Mouse (Mus musculus) lung, embryonic 16.5 days (tissue): Measurements from ENCODE around the gene Etl4. TPM values are rescaled to one million over a fixed set of nuclear protein-coding genes. Genes with fewer than 3 reads are reported as not detected.

Experiments used
- ATAC-seq: fragments of 200-750 bp; cut with Nextera tagmentation; 2 replicates; pipeline ENCODE4 v1.8.0; 2017; ENCODE audit warnings: low read depth, mild to moderate bottlenecking, moderate library complexity
- H3K27ac ChIP-seq: fragments of 300-500 bp; sonication (generic); 2 replicates; pipeline ENCODE4 v1.5.1; 2014; ENCODE audit warnings: mild to moderate bottlenecking, control low read depth, low read length
- H3K27me3 ChIP-seq: fragments of 300-500 bp; sonication (generic); 2 replicates; pipeline ENCODE4 v1.6.1; 2014; ENCODE audit warnings: low read depth, low read length, mixed read lengths; ENCODE audit not compliant: control insufficient read depth, insufficient read depth
- H3K36me3 ChIP-seq: fragments of 300-500 bp; sonication (generic); 2 replicates; pipeline ENCODE4 v1.6.1; 2014; ENCODE audit warnings: low read length; ENCODE audit not compliant: control insufficient read depth, insufficient read depth
- H3K4me1 ChIP-seq: fragments of 300-500 bp; sonication (generic); replicated peaks from 2 replicates; pipeline ENCODE4 v1.6.1; 2014; ENCODE audit warnings: low read length, mixed read lengths; ENCODE audit not compliant: control insufficient read depth, insufficient read depth
- H3K4me2 ChIP-seq: fragments of 300-500 bp; sonication (generic); 2 replicates; pipeline ENCODE4 v1.6.1; 2014; ENCODE audit warnings: low read depth, low read length, control low read depth
- H3K4me3 ChIP-seq: fragments of 300-500 bp; sonication (generic); 2 replicates; pipeline ENCODE4 v1.5.1; 2014; ENCODE audit warnings: mild to moderate bottlenecking, low read length, control low read depth
- H3K9ac ChIP-seq: fragments of 300-500 bp; sonication (generic); 2 replicates; pipeline ENCODE4 v1.6.1; 2014; ENCODE audit warnings: low read length, control low read depth
- H3K9me3 ChIP-seq: fragments of 300-500 bp; sonication (generic); 2 replicates; pipeline ENCODE4 v1.6.1; 2016; ENCODE audit warnings: low read length; ENCODE audit not compliant: control insufficient read depth
- WGBS: fragments of 180-500 bp; shearing (Covaris S2); extraction: QIAGEN DNeasy Blood & Tissue Kit; methylation state at CpG from one replicate; pipeline ENCODE4 v1.1.7; 2014; 5-methylcytosine and 5-hydroxymethylcytosine counted together
- polyA plus RNA-seq: library from polyadenylated mRNA; unstranded; fragments of >200 nt; fragmentation: Nextera tagmentation; extraction: Ambion mirVana; gene quantifications from 2 replicates; pipeline ENCODE4 v1.2.1, GENCODE M21; 2015

The Etl4 gene
- polyA plus RNA-seq, 1 experiment from 2014 or later, result 28.2 TPM

DNA sequence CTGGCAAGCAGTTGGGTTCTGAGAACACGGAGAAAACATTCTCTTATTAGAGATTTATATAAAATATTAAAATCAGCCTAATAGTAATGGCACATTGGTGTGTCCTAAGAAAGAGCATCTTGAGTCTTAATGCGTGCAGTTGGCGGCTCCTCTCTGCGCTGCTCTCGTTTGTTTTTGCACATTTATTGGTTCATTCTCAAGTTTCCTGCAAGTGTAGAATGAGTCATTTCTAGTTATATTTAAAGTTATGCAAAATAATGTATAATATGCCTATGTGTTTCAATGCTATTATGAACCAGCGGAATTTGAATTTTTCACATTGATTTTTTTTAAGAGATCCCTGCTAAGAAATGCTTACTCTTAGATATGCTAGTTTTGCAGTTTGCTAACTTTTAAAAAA is 35.6 kb downstream of the Etl4 start:
- H3K4me1 ChIP-seq, result no peaks in the 10 kb centered on the region
- H3K36me3 ChIP-seq, result no peaks in the 10 kb centered on the region
- 85% methylated on average over 6 of the region's 6 CpGs for WGBS
- H3K27ac ChIP-seq, result no peak overlapping the region
- H3K27me3 ChIP-seq, result no peaks in the 10 kb centered on the region
- H3K4me2 ChIP-seq, result no peak overlapping the region
- ATAC-seq, result no peak
- H3K9me3 ChIP-seq, result no peaks in the 10 kb centered on the region
- H3K9ac ChIP-seq, result no peak overlapping the region
- H3K4me3 ChIP-seq, result no peak overlapping the region

GRCm38 (mm10) chr2:19953028-19953427 is 43.4 kb downstream of the Etl4 start:
- no peaks in the 10 kb centered on the region for H3K36me3 ChIP-seq
- no peak overlapping the region for H3K4me3 ChIP-seq
- H3K27ac ChIP-seq, result no peak overlapping the region
- H3K4me1 ChIP-seq, result no peaks in the 10 kb centered on the region
- no peaks in the 10 kb centered on the region for H3K9me3 ChIP-seq
- H3K27me3 ChIP-seq, result no peaks in the 10 kb centered on the region
- WGBS, result 75% methylated on average over 2 of the region's 2 CpGs
- no peak overlapping the region for H3K9ac ChIP-seq
- no peak for ATAC-seq
- no peak overlapping the region for H3K4me2 ChIP-seq

DNA sequence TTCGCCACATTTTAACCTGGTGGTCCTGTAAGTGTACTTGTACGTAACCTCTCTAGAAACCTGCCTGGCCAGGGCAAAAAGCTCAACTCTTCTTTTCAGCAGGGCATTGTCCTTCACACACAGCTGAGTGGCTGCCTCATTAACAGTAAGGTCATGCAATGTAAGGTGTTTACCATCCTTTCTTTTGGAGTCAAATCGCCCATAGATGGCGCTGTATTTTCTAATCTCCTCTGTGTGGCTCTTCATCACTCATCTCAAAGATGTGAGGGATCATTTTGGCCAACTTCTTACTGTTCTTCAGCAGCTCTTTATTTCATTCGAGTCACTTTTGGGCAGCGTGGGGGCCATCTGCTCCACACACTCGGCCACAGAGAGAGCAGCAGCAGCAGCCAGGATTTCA is 56.9 kb downstream of the Etl4 start:
- H3K4me1 ChIP-seq, result no peaks in the 10 kb centered on the region
- H3K27ac ChIP-seq, result no peak overlapping the region
- no peaks in the 10 kb centered on the region for H3K9me3 ChIP-seq
- H3K9ac ChIP-seq, result no peak overlapping the region
- no peak overlapping the region for H3K4me3 ChIP-seq
- no peak for ATAC-seq
- H3K27me3 ChIP-seq, result no peaks in the 10 kb centered on the region
- no peak overlapping the region for H3K4me2 ChIP-seq
- no peaks in the 10 kb centered on the region for H3K36me3 ChIP-seq
- WGBS, result 51% methylated on average over 7 of the region's 7 CpGs

GRCm38 (mm10) chr2:20037671-20038070 is 128.1 kb downstream of the Etl4 start:
- no peak overlapping the region for H3K4me3 ChIP-seq
- H3K27me3 ChIP-seq, result no peaks in the 10 kb centered on the region
- no peaks in the 10 kb centered on the region for H3K36me3 ChIP-seq
- 81% methylated on average over 4 of the region's 4 CpGs for whole genome bisulfite sequencing
- H3K9me3 ChIP-seq, result no peaks in the 10 kb centered on the region
- no peak for ATAC-seq
- no peak overlapping the region for H3K9ac ChIP-seq
- no peak overlapping the region for H3K27ac ChIP-seq
- H3K4me2 ChIP-seq, result no peak overlapping the region
- H3K4me1 ChIP-seq, result no peaks in the 10 kb centered on the region

DNA sequence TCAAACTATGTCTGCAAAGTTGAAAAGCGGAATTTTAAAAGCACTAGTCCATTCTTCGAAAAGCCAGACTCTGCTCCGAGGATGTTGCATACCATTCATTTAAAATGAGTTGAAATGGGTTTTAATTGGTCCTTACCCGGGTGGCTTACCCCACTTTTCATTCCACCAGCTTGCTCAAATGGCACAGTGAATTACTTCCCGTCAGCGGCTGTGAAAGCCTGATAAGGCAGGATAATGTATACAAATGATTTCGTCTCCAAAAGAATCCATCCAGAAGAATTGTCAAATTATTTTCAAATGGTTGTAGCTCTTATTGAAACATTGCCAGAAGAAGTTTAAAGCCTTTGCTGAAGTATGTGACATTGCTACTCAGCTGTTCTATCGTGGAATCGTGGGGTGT is 162.8 kb downstream of the Etl4 start:
- Histone ChIP-seq H3K27me3 (no peaks in the 10 kb centered on the region), H3K27ac (no peak overlapping the region), H3K36me3 (no peaks in the 10 kb centered on the region), H3K9ac (no peak overlapping the region), H3K4me2 (peak overlapping the region; percentile 24; the same call in 1 of the 2 replicates), H3K4me1 (peaks cover 9% of the 10 kb centered on the region; the same call in 1 of the 2 replicates), H3K9me3 (no peaks in the 10 kb centered on the region), H3K4me3 (no peak overlapping the region)
- WGBS, result 15% methylated on average over 9 of the region's 9 CpGs
- no peak; the same call in 1 of the 2 replicates for ATAC-seq

DNA sequence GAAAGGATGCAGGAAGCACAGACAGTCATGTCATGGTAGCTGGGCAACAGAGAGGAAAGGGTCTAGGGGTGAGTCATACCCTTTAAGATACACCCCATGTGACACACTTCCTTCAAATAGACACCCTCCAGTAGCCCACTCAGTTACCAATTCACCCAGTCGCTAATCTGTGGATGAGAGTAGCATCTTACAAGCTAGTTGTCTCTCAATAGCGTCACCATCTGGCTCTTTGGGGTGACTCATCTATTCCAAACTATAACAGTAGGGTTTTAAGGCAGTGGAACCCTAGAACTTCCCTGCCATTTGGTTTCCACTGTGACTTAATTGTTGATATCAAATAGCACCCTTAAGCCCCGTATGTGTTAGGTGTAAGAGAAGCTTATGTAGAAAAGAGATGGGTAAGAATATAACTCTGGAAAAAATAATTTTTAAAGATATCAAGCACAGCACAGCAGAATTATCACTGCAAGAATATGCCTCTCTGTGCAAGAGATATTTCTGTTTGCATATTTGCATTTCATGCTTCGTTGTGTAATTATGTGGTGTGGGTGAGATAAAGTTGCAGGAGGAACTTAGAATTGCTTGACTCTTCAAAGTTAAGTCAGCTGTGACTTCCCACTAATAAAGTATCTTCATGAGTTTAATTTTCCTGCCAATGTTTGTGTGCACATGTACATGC is 166.7 kb downstream of the Etl4 start:
- no peak overlapping the region for H3K27ac ChIP-seq
- H3K36me3 ChIP-seq, result no peaks in the 10 kb centered on the region
- no peak overlapping the region for H3K9ac ChIP-seq
- no peak overlapping the region for H3K4me2 ChIP-seq
- H3K9me3 ChIP-seq, result no peaks in the 10 kb centered on the region
- 75% methylated on average over 4 of the region's 4 CpGs for WGBS
- H3K4me1 ChIP-seq, result peaks cover 9% of the 10 kb centered on the region; the same call in 1 of the 2 replicates
- no peak overlapping the region for H3K4me3 ChIP-seq
- no peak for ATAC-seq
- no peaks in the 10 kb centered on the region for H3K27me3 ChIP-seq

DNA sequence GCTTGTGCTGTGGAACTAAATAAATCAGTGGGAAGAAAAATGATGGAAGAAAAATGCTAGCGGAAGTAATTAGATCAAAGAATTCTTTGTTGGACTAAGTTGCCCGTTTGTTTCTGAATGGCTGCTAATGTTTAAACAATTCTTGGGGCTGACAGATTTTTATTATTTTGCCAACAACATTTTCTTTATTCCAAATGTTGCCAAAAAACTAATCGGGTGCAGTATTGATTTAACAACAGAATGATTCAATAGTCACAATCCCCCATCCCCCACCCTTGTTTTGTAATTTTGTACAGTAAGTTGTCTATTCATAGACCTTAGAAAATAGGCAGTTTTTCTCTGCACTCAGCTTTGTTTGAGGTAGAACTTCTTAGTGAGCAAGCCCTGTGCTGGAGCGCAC is 175.2 kb downstream of the Etl4 start:
- ATAC-seq, result no peak
- Histone ChIP-seq H3K9ac (no peak overlapping the region), H3K4me2 (no peak overlapping the region), H3K27me3 (no peaks in the 10 kb centered on the region), H3K4me1 (no peaks in the 10 kb centered on the region), H3K9me3 (no peaks in the 10 kb centered on the region), H3K27ac (no peak overlapping the region), H3K36me3 (no peaks in the 10 kb centered on the region), H3K4me3 (no peak overlapping the region)
- WGBS, result 59% methylated on average over 4 of the region's 4 CpGs

- no peak overlapping the region for H3K27ac ChIP-seq
- no peak for ATAC-seq
- no peaks in the 10 kb centered on the region for H3K36me3 ChIP-seq
- H3K27me3 ChIP-seq, result no peaks in the 10 kb centered on the region
- no peaks in the 10 kb centered on the region for H3K9me3 ChIP-seq
- WGBS, result 31% methylated on average over 1 of the region's 1 CpGs
- H3K9ac ChIP-seq, result no peak overlapping the region
- H3K4me1 ChIP-seq, result no peaks in the 10 kb centered on the region
- no peak overlapping the region for H3K4me3 ChIP-seq
- no peak overlapping the region for H3K4me2 ChIP-seq
Measured at GRCm38 (mm10) chr2:20105456-20105855, 195.9 kb downstream of the Etl4 start.

- H3K9me3 ChIP-seq, result no peaks in the 10 kb centered on the region
- ATAC-seq, result no peak
- no peaks in the 10 kb centered on the region for H3K36me3 ChIP-seq
- H3K4me1 ChIP-seq, result no peaks in the 10 kb centered on the region
- H3K27ac ChIP-seq, result no peak overlapping the region
- H3K4me2 ChIP-seq, result no peak overlapping the region
- H3K27me3 ChIP-seq, result no peaks in the 10 kb centered on the region
- H3K4me3 ChIP-seq, result no peak overlapping the region
- H3K9ac ChIP-seq, result no peak overlapping the region
Measured at GRCm38 (mm10) chr2:20111703-20112102, 202.1 kb downstream of the Etl4 start.

DNA sequence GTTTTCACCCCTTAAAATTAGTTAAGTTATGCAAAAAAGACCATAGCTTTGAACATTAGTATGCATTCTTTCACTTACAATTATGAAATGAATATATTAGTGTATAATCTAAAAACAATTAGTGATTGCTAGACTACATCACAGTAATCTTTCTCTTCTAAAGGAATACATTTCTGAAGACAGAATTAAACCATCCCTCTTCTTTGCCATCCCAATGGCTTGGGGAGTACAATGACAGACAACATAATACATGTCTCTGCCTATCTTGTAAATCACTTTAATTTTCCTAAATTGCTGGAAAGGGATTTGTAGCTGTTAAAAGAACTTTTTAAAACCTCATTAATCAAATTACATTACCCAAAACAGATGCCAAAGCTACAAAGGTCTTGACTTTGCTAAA is 216.3 kb downstream of the Etl4 start:
- Histone ChIP-seq H3K4me3 (no peak overlapping the region), H3K9me3 (no peaks in the 10 kb centered on the region), H3K27me3 (no peaks in the 10 kb centered on the region), H3K27ac (no peak overlapping the region), H3K4me2 (no peak overlapping the region), H3K9ac (no peak overlapping the region), H3K36me3 (no peaks in the 10 kb centered on the region), H3K4me1 (no peaks in the 10 kb centered on the region)
- ATAC-seq, result no peak
